Mouse (Mus musculus): Measurements from ENCODE around the gene Wwox.

Wwox gene

DNA sequence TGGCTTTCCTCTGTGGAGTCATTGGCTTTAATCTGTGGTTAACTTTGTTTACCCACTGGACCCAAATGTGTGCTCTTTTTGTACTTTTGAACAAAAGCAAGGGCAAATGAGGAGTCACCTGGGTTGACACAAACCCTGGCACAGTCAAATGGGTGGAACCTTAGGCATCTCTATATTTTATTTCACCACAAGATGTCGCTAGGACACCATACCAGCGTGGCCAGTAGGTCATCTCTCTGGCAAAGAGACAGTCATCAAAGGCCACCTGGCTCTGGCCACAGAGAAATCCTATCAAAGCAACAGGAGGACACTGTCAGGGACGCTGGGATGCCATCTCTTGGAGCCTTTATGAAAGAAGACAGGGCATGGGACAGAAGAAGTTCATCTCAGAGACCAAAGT lies 101.7 kb downstream of the Wwox start:
- DNase-seq (ENCODE audit: low spot score in 2 of 2), result peak in 1 of 2 experiments; percentile 29

DNA sequence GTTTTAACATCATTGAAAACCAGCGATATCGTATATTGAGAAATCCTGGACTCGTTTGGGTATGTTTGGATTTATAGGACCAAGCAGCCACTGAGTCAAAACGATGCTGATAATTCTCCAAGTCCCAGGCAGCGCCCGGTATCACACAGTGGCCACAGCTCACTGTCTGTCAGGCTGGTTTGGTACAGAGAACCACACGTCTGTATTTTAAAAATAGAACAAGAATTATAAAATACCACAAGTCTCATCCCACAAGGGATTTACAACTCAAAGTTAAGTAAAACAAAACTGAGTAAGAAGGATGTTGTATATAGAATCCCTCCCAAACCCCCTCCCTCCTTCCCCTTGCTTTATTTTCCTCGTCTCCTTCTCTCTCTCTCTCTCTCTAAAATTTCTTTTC lies 108.9 kb downstream of the Wwox start:
- DNase-seq (ENCODE audit: low spot score in 2 of 2), result no peak

GRCm38 (mm10) chr8:114548837-114549236 lies 109.4 kb downstream of the Wwox start:
- DNase-seq (ENCODE audit: low spot score in 2 of 2), result no peak

- DNase-seq (ENCODE audit: low spot score in 2 of 2), result peak in 1 of 2 experiments; percentile 19
Measured at GRCm38 (mm10) chr8:114550029-114550428, 110.6 kb downstream of the Wwox start.

- DNase-seq (ENCODE audit: low spot score in 2 of 2), result no peak
Measured at GRCm38 (mm10) chr8:114552606-114553005, 113.2 kb downstream of the Wwox start.

DNA sequence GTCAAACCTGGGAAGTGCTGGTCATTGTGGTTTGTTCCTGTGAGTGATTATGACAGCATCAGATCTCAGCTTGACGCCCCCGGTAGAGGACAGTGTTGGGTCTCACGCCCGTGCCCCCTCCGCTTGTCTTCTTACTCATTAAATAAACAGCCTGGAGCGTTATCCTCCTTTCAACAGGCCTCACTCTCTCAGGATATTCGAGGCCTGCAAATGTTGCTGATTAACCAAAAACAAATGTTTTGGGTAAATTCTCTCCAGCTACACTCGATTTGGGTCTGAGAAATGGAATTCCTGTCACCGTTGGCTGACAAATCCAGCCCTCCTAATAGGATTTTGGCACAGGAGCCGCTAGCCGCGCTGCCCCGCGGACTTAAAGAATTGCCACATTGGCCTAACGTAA lies 115.5 kb downstream of the Wwox start:
- DNase-seq (ENCODE audit: low spot score in 2 of 2), result no peak

DNA sequence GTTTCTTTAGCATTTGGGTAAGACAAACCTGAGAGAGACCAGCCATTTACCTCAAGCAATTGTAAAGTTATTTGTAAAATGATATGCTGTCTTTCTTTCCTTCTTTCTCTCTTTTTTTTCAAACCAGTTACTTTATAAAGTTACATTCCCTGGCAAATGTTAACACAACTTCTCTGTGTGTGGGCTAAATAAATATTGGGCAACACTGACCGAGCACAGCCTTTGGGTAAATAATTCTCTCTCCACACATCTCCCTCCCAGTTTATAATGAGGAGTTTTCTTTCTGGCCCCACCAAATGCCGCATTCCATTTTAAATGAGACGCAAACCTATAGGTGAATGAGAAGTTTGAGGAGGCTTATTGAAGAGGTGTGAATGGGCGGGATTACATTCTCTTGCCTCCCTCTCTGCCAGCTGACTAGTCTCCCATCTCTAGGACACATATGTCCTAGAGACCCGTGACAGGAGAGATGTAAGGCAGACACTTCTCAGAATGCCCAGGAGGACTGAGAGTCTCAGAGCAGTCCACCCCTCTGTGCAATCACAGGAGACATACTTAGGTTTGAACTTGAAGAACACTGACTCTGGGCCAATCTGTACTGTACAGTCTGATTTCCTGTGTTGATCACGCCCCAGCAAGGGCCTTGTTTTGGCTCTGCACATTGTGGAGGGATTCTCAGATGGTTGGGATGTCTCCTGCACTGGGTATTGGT lies 116.2 kb downstream of the Wwox start:
- DNase-seq (ENCODE audit: low spot score in 2 of 2), result no peak

- DNase-seq (ENCODE audit: low spot score in 2 of 2), result no peak
Measured at GRCm38 (mm10) chr8:114561191-114561590, 121.7 kb downstream of the Wwox start.

- no peak for DNase-seq (ENCODE audit: low spot score in 2 of 2)
Measured at GRCm38 (mm10) chr8:114562486-114562885, 123.0 kb downstream of the Wwox start.

- no peak for DNase-seq (ENCODE audit: low spot score in 2 of 2)
Measured at GRCm38 (mm10) chr8:114563361-114563760, 123.9 kb downstream of the Wwox start.

DNA sequence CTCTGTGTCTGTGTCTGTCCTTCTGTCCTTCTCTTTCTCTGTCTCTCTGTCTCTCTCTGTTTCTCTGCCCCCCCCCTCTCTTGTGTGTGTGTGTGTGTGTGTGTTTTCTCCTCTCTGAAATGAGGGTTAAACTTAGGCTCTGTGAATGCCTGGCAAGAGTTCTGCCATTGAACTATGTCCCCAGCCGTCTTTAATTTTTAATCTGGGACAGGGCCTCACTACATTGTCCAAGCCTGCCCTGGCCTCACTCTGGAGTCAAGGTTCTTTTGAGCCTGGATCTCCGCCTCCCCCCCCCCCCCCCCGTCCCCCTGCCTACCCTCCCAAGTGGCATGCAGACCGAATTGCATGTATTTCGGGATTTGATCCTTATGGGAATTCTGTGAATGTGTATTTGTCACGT lies 124.6 kb downstream of the Wwox start:
- no peak for DNase-seq (ENCODE audit: low spot score in 2 of 2)

- no peak for DNase-seq (ENCODE audit: low spot score in 2 of 2)
Measured at GRCm38 (mm10) chr8:114568531-114569166, 129.2 kb downstream of the Wwox start.

- no peak for DNase-seq (ENCODE audit: low spot score in 2 of 2)
Measured at GRCm38 (mm10) chr8:114573014-114573746, 133.7 kb downstream of the Wwox start.

- DNase-seq (ENCODE audit: low spot score in 2 of 2), result no peak
Measured at GRCm38 (mm10) chr8:114573747-114574093, 134.3 kb downstream of the Wwox start.

DNA sequence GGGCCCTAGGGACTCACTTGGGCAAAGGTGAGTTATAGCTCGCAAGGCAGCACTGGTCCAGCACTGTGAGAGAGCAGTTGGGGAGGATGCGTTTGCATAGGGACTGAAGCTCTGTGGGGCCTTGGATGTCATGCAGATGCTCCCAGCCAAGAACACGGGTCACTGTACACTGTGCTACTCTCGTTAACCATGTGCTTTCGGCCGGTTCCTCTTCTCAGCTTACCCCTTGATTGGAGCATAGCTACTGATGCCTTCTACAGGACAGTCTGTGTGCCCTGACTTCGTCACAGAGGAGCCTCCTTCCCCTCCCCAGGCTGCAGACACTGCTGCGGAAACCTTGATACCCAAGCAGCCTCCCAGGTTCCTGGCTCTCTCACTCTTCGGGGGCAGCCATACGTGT lies 139.8 kb downstream of the Wwox start:
- DNase-seq (ENCODE audit: low spot score in 2 of 2), result no peak

- no peak for DNase-seq (ENCODE audit: low spot score in 2 of 2)
Measured at GRCm38 (mm10) chr8:114580684-114581083, 141.2 kb downstream of the Wwox start.

- no peak for DNase-seq (ENCODE audit: low spot score in 2 of 2)
Measured at GRCm38 (mm10) chr8:114590336-114590867, 150.9 kb downstream of the Wwox start.

DNA sequence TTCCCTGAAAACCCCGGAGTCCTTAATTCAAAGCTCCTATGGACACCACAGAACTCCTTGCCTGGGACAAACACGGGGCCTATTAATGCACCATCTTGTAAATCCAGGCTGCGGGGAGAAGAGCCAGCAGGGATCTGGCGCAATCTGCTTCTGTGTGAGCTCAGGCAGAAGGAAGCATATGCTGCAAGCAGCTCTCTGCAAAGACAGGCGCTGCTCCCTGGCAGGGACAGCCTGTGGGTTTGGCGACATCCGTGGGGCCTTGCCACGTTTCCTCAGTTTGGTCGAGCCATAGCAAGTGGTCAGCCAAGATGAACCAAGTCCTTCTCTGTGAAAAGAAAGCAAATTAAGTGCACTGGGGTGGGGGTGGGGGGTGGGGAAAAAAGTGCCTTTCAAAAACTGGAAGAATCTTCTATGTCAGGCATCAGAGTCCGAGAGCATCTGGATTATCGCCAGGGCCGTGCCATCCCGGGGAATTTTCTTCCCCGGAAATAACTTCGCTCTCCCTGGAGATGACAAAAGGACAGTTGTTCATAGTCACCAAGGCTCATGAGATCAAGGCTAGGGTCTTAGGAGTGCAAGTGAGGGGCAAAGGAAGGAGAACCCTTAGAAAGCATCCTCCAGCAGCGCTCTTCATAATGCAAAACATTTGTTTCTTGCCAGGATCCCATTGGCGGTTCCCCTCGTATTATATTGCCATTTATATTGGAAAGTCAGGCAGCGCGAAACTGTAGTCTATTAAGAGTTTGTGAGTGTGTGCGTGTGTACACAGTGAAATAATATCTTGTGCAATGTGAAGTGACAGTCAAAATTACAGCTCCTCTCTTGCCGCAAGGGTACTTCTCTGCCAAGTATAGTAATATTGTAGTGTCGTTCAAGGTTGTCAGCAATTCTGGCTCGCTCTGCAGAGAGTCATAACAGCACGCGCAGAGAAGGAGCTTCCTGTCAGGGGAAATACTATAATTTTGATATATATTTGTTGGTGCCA lies 152.1 kb downstream of the Wwox start:
- DNase-seq (ENCODE audit: low spot score in 2 of 2), result no peak

DNA sequence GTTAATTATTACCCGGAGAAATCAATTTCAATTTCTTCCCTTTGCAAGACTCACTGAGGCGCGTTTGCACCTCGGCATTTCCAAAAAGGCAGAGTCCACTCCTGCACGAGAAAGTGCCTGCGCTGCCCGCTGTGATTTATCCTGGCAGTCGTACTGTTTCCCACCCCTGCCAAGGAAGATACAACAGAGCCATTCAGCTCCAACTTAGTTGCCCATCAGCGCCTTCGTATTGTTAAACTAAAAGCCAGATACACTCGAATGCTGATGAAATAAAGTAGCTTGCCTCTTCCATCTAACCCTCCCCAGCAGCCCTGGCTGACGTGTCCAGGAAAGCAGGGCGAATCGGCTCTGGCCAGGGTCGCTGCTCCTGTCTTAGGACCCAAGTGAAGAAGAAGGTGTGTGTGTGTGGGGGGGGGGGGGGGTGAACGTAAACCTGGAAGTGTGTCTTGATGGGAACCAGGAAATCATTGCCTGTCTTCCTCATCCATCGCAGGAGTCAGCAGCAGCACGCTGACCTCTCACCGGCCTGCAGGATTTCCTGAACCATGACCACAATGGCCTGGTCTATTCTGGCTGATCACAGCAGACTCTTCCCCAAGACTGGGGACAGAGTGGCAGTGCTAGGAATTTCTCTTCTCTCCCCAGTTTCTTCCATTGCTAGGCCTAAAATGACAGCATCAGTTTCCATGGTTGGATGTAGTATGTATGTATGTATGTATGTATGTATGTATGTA lies 154.1 kb downstream of the Wwox start:
- no peak for DNase-seq (ENCODE audit: low spot score in 2 of 2)

DNA sequence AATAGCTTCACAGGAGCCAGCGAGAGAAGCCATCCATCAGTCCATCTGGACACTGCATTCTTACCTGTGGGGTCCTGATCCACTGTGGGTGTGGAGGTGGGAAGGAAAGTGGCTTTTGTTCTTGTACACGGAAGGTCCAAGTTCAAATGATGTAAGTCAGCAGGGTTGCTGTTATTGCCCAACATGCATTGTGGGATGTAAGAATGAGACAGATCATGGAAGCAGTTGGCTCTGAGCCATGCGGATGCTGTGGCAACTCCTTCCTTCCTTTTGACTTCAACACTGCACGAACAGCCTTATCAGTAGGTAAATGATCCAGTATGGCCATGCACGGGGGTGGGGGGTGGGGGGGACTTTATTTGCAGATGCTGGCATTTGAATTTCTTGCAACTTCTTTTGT lies 155.4 kb downstream of the Wwox start:
- no peak for DNase-seq (ENCODE audit: low spot score in 2 of 2)

- no peak for DNase-seq (ENCODE audit: low spot score in 2 of 2)
Measured at GRCm38 (mm10) chr8:114599555-114599954, 160.1 kb downstream of the Wwox start.

Measured in thymus, postnatal 10 days (tissue).